Mouse (Mus musculus) T-helper 2 cell (primary cell): ENCODE measurements around the gene Rtp2.

ENCODE experiments used
- in situ Hi-C: fragments of 300-600 bp; cut with MboI, MseI; formaldehyde crosslinking; loops from one replicate; pipeline ENCODE4 v1.15.1; 2025; ENCODE audit warnings: high pct_unique_total_duplicates

The Rtp2 gene

GRCm38 (mm10) chr16:23932294-23932693 is at the start of gene Rtp2:
Gene Rtp2 (minus strand): TSS chr16:23932394.
- in situ Hi-C loops, result no loop called here

DNA sequence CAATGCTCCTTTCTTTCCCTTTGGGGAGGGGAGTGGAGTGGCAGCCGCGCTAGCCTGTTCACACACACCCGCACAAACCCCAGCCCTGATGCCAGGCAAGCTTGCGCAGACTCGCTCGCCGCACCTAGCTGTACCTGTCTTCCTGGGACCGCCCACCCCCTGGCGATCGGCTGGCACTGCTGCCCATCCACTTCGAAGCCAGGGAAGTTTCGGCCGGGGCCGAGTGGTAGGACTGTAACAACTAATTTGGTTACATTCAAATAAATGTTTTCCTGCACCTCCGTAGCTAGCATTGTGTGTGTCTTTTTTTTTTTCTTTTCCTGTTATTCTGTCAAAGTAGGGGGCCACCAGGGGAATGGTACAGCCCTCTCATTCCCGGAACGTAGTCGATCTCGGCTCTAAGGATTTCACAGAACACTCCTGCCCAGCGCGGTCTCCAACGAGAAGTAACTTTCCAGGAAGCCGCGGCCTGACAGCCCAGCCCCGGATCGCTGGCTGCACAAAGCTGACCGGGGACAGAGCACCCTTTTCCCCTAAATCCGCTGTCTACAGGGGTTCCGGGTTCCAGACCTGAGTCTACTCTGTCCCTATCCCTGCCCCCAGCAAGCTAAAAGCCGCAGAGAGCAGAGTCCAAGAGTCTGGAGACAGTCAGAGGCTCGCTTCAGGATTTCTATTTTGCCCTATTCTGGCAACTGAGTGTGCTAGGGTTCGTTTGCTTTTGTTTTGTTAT is 49.0 kb upstream of the Rtp2 start:
- in situ Hi-C loops, result loop anchor here (5.0 to 25.0 kb wide), 3 partner anchors 356 to 1081 kb away; partner anchors contain the start of gene Lpp

DNA sequence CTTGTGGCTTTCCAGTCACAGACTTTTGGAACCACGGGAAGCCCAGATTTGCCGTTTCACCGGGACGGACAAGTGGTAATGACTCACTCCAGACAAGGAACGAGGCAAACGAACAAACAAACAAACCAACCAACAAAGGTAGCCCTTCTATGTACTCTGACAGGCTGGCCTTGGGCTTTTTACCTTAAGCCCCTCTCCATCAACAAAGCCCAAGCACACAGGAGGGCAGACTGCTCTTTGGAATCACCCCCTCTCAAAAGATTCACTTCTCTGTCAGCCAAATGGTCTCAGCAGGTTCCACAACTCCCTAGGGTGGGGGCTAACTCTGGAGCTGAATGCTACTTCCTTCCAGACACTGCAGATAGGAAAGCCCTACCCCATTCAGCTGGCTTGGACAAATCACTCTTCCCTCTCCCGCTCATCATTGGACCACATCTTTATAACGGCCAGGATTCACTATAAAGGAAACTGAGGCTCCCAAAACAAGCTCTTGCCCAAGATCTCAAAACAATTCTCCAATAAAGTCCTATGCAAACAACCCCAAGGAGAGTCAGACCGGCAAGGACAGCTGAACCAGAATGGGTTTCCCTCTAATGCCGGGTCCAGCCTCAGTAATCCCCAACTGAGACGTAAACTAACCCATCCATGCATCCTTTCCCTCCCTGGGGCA is 48.1 kb upstream of the Rtp2 start:
- in situ Hi-C loops, result loop anchor here (5.0 to 25.0 kb wide), 3 partner anchors 357 to 1082 kb away; partner anchors contain the start of gene Lpp

DNA sequence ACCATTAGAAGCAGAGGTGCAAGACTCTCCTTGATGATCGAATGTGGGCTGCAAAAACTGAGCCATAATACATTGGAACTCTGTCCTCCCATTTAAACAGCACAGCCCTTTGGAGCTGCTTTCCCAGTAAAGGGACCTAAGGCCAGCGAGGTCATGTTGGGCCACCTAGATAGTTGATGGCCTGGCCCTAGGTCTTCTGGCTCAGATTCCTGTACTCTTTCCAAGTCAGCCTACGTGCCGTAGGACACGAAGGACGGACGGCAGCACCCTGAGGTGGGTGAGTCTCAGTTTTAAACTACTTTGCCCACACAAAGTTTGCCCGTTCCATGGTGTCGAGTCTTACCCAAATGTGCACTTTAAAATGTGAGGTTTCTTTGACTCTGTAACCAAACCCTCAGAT is 47.3 kb upstream of the Rtp2 start:
- in situ Hi-C loops, result loop anchor here (25.0 kb wide), 1 partner anchor 358 kb away; no protein-coding TSS in a partner anchor

DNA sequence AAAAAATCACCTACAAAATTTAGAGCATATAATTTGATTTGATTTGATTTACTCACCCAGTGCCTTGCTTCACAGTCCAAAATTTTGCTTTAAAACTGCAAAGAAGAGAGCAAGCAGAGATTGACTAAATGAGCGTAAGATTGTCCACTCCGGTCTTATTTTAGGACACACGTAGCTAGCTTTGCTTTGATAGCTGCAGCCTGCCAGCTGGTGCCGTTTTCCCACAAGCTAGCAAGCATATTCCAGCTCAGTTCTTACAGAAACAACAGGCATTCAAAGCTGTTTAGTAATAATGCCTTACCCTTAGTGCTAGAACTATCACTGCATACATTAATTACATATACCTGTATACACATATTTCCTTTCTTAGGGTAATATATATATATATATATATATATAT is 46.3 kb upstream of the Rtp2 start:
- in situ Hi-C loops, result loop anchor here (25.0 kb wide), 1 partner anchor 359 kb away; no protein-coding TSS in a partner anchor

- in situ Hi-C loops, result loop anchor here (25.0 kb wide), 1 partner anchor 360 kb away; no protein-coding TSS in a partner anchor
Observed at GRCm38 (mm10) chr16:23977732-23978131, 45.5 kb upstream of the Rtp2 start.

- in situ Hi-C loops, result loop anchor here (25.0 kb wide), 1 partner anchor 361 kb away; no protein-coding TSS in a partner anchor
Observed at GRCm38 (mm10) chr16:23976196-23976595, 44.0 kb upstream of the Rtp2 start.

GRCm38 (mm10) chr16:23973635-23974367 is 41.6 kb upstream of the Rtp2 start:
- in situ Hi-C loops, result loop anchor here (25.0 kb wide), 1 partner anchor 838 kb away; no protein-coding TSS in a partner anchor

- in situ Hi-C loops, result loop anchor here (25.0 kb wide), 1 partner anchor 839 kb away; no protein-coding TSS in a partner anchor
Observed at GRCm38 (mm10) chr16:23972901-23973300, 40.7 kb upstream of the Rtp2 start.

DNA sequence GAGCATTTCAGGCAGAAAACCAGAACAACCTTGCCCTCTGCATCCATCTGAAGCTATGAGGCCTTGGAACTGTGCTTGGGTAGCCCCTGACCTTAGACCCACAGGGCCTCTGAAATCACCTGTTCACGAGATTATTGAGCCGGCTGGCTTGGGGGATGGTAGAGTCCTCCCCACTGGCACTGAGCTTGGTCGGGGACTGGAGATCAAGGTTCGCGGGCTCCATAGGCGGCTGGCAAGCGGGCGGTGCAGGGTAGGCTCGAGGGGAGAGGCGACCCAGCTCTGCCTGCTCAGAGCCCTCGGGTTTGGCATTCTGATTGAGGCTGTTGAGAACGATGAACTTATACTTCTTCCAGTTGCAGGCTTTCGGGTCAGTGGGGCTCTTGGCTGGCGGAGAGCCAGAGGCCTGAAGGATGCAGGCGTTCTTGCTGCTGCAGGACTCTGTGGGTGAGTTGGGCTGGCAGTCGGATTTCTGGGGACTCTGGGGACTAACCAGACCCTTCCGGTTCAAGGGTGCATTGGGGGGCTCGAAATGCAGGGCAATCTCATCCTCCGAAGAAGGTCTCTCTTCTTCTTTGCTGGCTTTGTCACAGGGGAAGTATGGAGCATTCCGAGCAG is 40.0 kb upstream of the Rtp2 start:
- in situ Hi-C loops, result loop anchor here (25.0 kb wide), 1 partner anchor 840 kb away; no protein-coding TSS in a partner anchor

GRCm38 (mm10) chr16:23969919-23970318 is 37.7 kb upstream of the Rtp2 start:
- in situ Hi-C loops, result loop anchor here (10.0 to 25.0 kb wide), 2 partner anchors 842 to 1385 kb away; no protein-coding TSS in a partner anchor

DNA sequence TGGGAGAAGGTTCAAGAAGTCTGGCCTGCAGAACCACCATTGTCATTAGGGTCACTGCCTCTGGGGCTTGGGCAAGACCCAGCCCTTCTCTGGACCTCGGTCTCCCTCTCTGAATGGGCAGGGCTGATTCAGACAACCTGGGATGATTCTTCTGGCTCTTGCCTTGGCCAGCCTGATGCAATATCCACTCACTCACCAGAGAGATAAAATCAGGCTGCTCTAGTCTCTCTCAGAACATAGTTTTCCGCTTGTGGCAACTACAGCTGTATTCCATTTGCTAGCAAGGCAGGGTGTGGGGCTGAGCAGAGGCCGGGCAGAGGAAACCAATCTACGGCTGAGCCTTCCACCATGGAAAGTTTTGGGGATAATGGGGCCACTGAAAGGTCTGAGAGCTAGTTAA is 36.7 kb upstream of the Rtp2 start:
- in situ Hi-C loops, result loop anchor here (10.0 to 25.0 kb wide), 2 partner anchors 843 to 1386 kb away; no protein-coding TSS in a partner anchor

DNA sequence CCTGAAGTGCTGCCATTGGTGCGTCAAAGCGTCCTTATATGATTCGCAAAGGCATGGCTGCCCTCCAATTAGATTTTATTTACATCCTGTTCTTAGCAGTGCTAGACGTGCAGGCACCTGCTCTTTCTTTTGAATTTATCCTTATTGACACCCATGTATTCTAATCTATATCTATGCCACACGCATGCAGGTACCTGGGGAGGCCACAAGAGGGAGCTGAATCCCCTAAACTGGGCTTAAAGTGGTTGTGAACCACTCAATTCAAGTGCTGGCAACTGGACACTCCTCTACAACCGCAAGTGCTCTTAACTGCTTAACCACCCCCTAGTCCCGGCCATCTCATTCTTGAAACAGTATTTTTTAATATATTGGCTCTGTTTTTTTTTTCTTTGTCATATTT is 35.1 kb upstream of the Rtp2 start:
- in situ Hi-C loops, result loop anchor here (10.0 to 25.0 kb wide), 2 partner anchors 845 to 1388 kb away; no protein-coding TSS in a partner anchor

DNA sequence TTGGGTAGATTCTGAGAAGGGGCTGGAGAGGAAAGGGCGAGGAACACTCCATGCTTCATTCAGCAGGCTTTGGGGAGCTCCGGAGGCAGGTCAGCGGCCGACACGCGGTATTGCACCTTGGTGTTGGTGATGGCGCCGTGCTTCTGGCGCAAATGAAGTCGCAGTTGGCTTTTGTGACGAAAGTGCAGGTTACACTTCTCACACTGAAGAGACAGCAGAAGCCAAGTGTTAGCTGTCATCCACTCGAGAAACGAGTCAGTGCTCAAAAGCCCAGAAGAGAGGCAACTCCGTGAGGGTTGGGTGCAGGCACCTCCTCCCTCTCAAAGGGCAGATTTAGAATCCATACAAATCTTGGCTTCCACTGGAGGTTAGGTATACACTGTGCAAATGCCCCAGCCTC is 33.9 kb upstream of the Rtp2 start:
- in situ Hi-C loops, result loop anchor here (10.0 to 25.0 kb wide), 2 partner anchors 846 to 1389 kb away; no protein-coding TSS in a partner anchor

DNA sequence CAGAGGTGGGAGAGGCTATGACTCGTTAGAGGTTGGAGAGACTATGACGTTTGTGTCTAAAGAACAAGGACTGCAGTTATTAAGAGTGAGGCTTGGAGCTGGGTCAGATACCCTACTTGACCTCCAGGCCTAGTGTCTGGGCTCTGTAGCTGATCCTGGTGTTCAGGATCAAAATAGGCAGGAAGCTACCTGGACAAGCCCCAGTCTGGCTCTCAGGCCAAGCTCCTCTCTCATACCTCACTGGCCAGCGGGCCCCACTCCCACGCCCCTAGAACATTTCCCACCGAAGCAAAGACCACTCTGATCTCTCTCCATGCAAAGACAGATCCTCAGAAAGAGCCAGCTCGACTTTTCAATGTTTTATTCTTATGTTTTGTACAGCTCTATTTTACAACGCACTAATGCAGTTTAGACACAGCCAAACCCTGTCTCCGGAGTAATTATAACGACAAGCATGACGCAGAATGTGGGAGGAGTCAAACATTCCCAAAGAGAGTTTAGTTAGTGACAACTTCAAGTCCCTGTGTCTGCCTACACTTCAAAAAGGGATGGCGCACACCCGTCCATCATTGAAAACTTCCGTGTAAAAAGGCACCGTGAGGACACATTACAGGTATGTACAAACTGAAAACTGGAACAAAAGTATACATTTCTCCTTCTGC is 32.6 kb upstream of the Rtp2 start:
- in situ Hi-C loops, result loop anchor here (5.0 to 25.0 kb wide), 3 partner anchors 847 to 1390 kb away; no protein-coding TSS in a partner anchor

- in situ Hi-C loops, result loop anchor here (5.0 to 25.0 kb wide), 3 partner anchors 848 to 1391 kb away; no protein-coding TSS in a partner anchor
Observed at GRCm38 (mm10) chr16:23963896-23964668, 31.9 kb upstream of the Rtp2 start.

DNA sequence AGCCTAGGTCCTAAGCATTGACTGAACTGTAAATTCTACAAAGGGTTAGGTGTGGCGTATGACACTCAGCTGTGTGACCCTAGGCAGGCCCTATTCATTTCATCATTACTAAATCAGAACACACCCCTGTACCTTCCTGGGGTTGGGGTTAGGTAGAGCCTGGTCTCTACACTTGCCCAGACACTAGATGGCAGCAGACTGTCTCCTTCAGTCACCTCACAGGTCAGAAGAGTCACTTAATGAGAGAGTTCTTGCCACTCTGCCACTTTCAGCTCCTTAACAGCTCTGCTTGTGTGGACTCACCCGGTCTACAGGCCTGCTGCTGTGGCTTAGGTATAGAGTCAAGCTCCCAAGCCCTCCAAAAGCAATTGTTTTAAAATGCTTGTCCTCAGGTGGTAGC is 30.2 kb upstream of the Rtp2 start:
- in situ Hi-C loops, result loop anchor here (5.0 to 25.0 kb wide), 3 partner anchors 850 to 1392 kb away; no protein-coding TSS in a partner anchor

DNA sequence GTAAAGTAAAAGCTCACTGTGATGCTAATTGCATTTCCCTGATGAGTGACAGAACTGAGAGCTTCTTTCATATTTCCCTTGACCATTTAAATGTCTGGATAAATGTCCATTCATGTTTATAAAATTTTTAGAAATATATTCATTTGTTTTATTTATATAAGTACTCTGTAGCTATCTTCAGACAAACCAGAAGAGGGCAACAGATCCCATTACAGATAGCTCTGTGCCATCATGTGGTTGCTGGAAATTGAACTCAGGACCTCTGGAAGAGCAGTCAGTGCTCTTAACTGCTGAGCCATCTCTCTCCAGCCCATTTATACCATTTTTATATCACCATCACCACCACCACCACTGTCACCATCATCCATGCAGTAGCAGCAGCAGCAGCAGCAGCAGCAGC is 26.7 kb upstream of the Rtp2 start:
- in situ Hi-C loops, result loop anchor here (25.0 kb wide), 1 partner anchor 853 kb away; no protein-coding TSS in a partner anchor

GRCm38 (mm10) chr16:23953959-23954260 is 21.7 kb upstream of the Rtp2 start:
- in situ Hi-C loops, result loop anchor here (25.0 kb wide), 1 partner anchor 858 kb away; no protein-coding TSS in a partner anchor
